Comparison of ENCODE assay signal across 13 mouse cellular contexts in the genomic region with DNA sequence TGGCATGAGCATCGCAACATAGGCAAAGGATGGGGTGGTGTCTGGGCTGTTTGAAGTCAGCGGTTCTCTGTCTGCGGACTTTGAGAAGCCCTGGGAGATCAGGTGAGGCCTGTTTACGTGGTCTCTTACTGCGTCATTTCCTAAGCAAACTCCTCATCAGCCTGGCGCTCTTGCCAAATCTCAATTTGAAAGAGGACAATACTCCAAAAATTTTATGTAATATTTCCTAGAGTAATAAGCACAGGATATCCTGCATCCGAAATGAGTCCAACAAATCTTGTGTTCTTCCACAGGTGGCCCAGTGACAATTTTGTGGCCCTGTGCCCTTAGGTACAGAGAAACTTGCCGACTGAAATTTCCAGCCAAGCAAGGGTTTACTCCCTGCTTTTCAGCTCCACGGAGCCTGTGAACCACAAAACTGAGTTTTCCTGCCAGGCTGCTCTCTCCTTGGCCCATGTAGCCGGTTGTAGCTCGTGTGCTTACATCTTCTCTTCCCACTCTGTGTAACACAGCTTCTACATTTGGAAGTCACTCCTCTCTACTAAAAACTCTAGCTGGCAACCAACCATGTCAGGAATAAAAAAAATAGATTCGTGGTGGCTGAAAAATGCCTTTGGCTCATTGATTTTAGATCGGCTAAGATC. TPM values are rescaled to one million over a fixed set of nuclear protein-coding genes. Genes with fewer than 3 reads are reported as not detected.
A peak's percentile ranks its signal among the peaks of the same experiment; 100 is the strongest.
DNase-seq lines count a peak whose midpoint lies in the region; ATAC-seq and TF ChIP-seq lines count a peak whose summit lies in the region.
"Had no signal": no experiment of that assay in that cellular context is flagged by ENCODE, and none has a peak within 500 bp of the region (broad histone marks: within the 10 kb centered on the region; RNA-seq: fewer than 3 reads in every experiment).

No protein-coding gene starts in this region.

- H3K27me3 ChIP-seq in kidney, postnatal 0 days (ENCODE audit: insufficient read depth, low read length), result no peaks in the 10 kb centered on the region
- H3K27me3 ChIP-seq in limb, embryonic 14.5 days (ENCODE audit: control insufficient read depth, insufficient read depth, low read length), result no peaks in the 10 kb centered on the region
- H3K27me3 ChIP-seq: neural tube, embryonic 12.5 days had no signal

- no peak overlapping the region for H3K4me3 ChIP-seq in kidney, postnatal 0 days (replicated peaks; ENCODE audit: low read depth, low read length)
- no peak overlapping the region for H3K4me3 ChIP-seq in limb, embryonic 14.5 days (replicated peaks; ENCODE audit: low read length)
- H3K4me3 ChIP-seq: hindbrain, embryonic 10.5 days; midbrain, embryonic 10.5 days; neural tube, embryonic 12.5 days had no signal

- no peaks in the 10 kb centered on the region for H3K9me3 ChIP-seq in kidney, postnatal 0 days (replicated peaks; ENCODE audit: low read length)
- H3K9me3 ChIP-seq in limb, embryonic 14.5 days (ENCODE audit: control insufficient read depth, low read length), result no peaks in the 10 kb centered on the region
- H3K9me3 ChIP-seq: hindbrain, embryonic 10.5 days; midbrain, embryonic 10.5 days; neural tube, embryonic 12.5 days had no signal

- no peak overlapping the region for H3K9ac ChIP-seq in kidney, postnatal 0 days (ENCODE audit: low read depth, low read length)
- 0 out of 2 replicates have a peak overlapping the region, but pooled peaks have one; percentile 28 for H3K9ac ChIP-seq in limb, embryonic 14.5 days (ENCODE audit: low read depth, low read length, severe bottlenecking)
- H3K9ac ChIP-seq: neural tube, embryonic 12.5 days had no signal

- peak; percentile 10 for DNase-seq in gastrocnemius, postnatal 14 days
- DNase-seq in gastrocnemius, postnatal 36 days, result no peak
- no peak for DNase-seq in kidney, postnatal 0 days (ENCODE audit: low spot score)
- no peak for DNase-seq in kidney, adult 8-10 months
- DNase-seq in brain, embryonic 14.5 days (ENCODE audit: low read depth), result peak; percentile 48
- peak; percentile 18 for DNase-seq in limb, embryonic 14.5 days (ENCODE audit: low spot score)
- DNase-seq in right cerebral cortex, adult 2 months (ENCODE audit: low spot score in 2 of 2), result no peak
- no peak for DNase-seq in left cerebral cortex, postnatal 14 days (ENCODE audit: low spot score in 2 of 2)
- DNase-seq: cerebellum, postnatal 25 days had no signal

- WGBS in kidney, postnatal 0 days, result 65% methylated on average over 13 of the region's 13 CpGs
- WGBS in limb, embryonic 14.5 days, result 68% methylated on average over 13 of the region's 13 CpGs

- no peak for TF ChIP-seq POLR2A in brain, embryonic 14.5 days (IDR thresholded peaks at IDR 0.05; ENCODE audit: borderline replicate concordance, extremely low read depth, insufficient read depth, insufficient read length, poor library complexity, severe bottlenecking)
- no peak for TF ChIP-seq POLR2A in limb, embryonic 14.5 days (IDR thresholded peaks at IDR 0.05; ENCODE audit: borderline replicate concordance, extremely low read depth, insufficient read depth, insufficient read length)

- no peak overlapping the region for H3K27ac ChIP-seq in kidney, postnatal 0 days
- no peak overlapping the region for H3K27ac ChIP-seq in limb, embryonic 14.5 days (replicated peaks; ENCODE audit: low read depth, low read length)
- H3K27ac ChIP-seq: hindbrain, embryonic 10.5 days; midbrain, embryonic 10.5 days; neural tube, embryonic 12.5 days had no signal

- no peak for ATAC-seq in kidney, postnatal 0 days (replicated peaks; ENCODE audit: low FRiP score, low read depth)
- ATAC-seq in limb, embryonic 14.5 days (ENCODE audit: low FRiP score, low read depth), result no peak

- no peaks in the 10 kb centered on the region for H3K36me3 ChIP-seq in kidney, postnatal 0 days (ENCODE audit: insufficient read depth, low read length)
- no peaks in the 10 kb centered on the region for H3K36me3 ChIP-seq in limb, embryonic 14.5 days (ENCODE audit: control insufficient read depth, insufficient read depth, low read length)
- H3K36me3 ChIP-seq: hindbrain, embryonic 10.5 days; midbrain, embryonic 10.5 days; neural tube, embryonic 12.5 days had no signal

- H3K4me2 ChIP-seq in kidney, postnatal 0 days (ENCODE audit: low read length), result peak overlapping the region; percentile 9; the same call in 1 of the 2 replicates
- H3K4me2 ChIP-seq in limb, embryonic 14.5 days (replicated peaks; ENCODE audit: low read depth, low read length, severe bottlenecking), result peak overlapping the region; percentile 4; the same call in 1 of the 2 replicates
- H3K4me2 ChIP-seq: liver, embryonic 11.5 days; neural tube, embryonic 12.5 days had no signal

- intact Hi-C loops in gastrocnemius, postnatal 14 days (cut with DNase I; ENCODE audit: low total_unique reads), result no loop called here
- intact Hi-C loops in gastrocnemius, postnatal 36 days (cut with DNase I), result no loop called here
- intact Hi-C loops in left cerebral cortex, postnatal 14 days (cut with DNase I), result no loop called here

- H3K4me1 ChIP-seq in kidney, postnatal 0 days (replicated peaks; ENCODE audit: insufficient read depth, low read length), result no peaks in the 10 kb centered on the region
- H3K4me1 ChIP-seq in limb, embryonic 14.5 days (ENCODE audit: control insufficient read depth, insufficient read depth, low read length), result no peaks in the 10 kb centered on the region
- H3K4me1 ChIP-seq: hindbrain, embryonic 10.5 days; midbrain, embryonic 10.5 days; neural tube, embryonic 12.5 days had no signal

- TF ChIP-seq CTCF in kidney, postnatal 0 days (IDR thresholded peaks at IDR 0.05; ENCODE audit: low read depth), result no peak
- no peak for TF ChIP-seq CTCF in brain, embryonic 14.5 days (IDR thresholded peaks at IDR 0.05; ENCODE audit: borderline replicate concordance, extremely low read depth, insufficient read depth, insufficient read length)

RNA-seq across cellular contexts. Expression of a gene that starts 57.1 kb away (rescaled TPM):
- total RNA-seq in gastrocnemius, postnatal 14 days (2021), result under 1 TPM; 0.38 to 0.43 TPM
- under 1 TPM; 0.17 to 0.18 TPM for total RNA-seq in gastrocnemius, postnatal 36 days (2021)
- 2.2 and 2.3 TPM in 2 replicates for polyA plus RNA-seq in kidney, postnatal 0 days (2015; fragmentation: Nextera tagmentation; extraction: Ambion mirVana)
- polyA plus RNA-seq in brain, embryonic 14.5 days (2012; rRNA removed), result 8.7 and 8.9 TPM in 2 replicates
- polyA plus RNA-seq in limb, embryonic 14.5 days (2012; rRNA removed), result 4.9 and 6.7 TPM in 2 replicates
- polyA plus RNA-seq in limb, embryonic 14.5 days (2014; fragmentation: Nextera tagmentation; extraction: Ambion mirVana), result 0.87 and 1.3 TPM in 2 replicates
- 10 to 100 TPM; 13.7 to 13.8 TPM for total RNA-seq in left cerebral cortex, postnatal 14 days (2021)

Comparison
In these comparisons a context has a peak if more than half of its experiments do, and no peak if none do; other contexts are left out.
1. DNase-seq: peak in gastrocnemius, postnatal 14 days (single experiment), brain, embryonic 14.5 days (single experiment) and limb, embryonic 14.5 days (single experiment); none in gastrocnemius, postnatal 36 days (0 of 2), kidney, postnatal 0 days (single experiment), kidney, adult 8-10 months (0 of 2), right cerebral cortex, adult 2 months (0 of 2) and left cerebral cortex, postnatal 14 days (0 of 2).
2. RNA of a gene that starts 57.1 kb away (total RNA-seq): 13.7 to 13.8 TPM in left cerebral cortex, postnatal 14 days; 0.38 to 0.43 TPM in gastrocnemius, postnatal 14 days and 0.17 to 0.18 TPM in gastrocnemius, postnatal 36 days; every median in the first group is over 10 times any median in the second.